Mouse (Mus musculus): ENCODE results near the gene Slc43a2.
"Not testable (repeated sequence)": the region's sequence is repeated elsewhere in the genome, so short reads cannot be mapped to it uniquely, and the experiment has no call there.

Gene Slc43a2

DNA sequence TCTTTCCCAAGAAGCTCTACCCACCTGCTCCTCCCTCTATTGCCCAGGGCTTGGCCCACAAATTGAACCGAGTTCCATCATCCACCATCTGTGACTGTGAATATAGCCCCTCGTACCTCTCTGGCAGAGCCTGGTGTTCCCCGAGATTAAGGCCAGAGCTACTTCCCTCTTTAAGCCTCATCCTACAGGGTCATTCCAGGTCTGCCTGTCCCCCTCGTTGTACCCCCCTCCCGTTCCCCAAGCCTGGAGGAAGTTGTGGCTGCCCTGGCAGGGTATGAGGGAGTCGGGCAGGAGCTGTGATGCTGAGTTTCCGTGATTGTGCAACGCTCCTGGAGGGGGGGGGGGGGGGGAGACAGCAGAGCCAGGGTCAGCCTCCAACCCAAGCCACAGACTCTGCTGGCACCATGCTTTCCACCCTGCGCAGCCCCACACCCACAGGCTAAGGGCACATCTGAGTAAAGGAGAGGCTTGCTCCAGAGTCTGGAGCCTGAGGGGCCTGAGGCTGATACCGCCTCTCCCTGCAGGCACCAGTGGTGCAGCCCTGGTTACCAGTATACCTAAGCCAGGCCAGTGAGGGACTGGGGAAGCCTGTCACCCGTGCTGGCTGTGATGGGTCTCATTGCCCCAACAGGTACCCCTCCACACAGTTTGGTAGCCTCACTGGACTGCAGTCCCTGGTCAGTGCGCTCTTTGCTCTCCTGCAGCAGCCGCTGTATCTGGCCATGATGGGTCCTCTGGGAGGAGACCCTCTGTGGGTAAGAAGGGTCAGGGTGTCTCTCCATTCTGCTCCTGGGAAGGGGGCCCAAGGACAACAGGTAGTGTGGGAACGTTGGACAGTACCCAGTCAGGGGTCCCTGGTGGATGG is 39.9 kb downstream of the Slc43a2 start:
- no peak for DNase-seq (ENCODE audit: low spot score in 2 of 2)

DNA sequence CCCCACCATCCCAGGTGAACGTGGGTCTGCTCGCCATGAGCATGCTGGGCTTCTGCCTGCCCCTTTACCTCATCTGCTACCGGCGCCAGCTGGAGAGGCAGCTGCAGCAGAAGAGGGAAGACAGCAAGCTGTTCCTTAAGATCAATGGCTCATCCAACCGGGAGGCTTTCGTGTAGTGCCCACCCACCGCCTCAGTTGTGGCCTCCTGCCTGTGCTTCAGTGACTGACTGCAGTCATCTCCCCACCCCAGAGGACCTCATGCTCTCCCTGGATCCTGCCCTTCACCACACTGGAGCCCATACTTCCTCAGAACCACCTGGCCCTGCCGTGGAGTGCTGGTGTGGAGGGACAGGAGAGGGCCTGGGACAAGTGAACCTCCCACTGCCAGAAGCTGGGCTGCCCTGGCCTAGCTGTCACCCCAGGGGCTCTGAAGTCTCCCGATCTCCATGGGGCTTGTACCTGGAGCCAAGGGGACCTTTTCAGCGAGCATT is 40.9 kb downstream of the Slc43a2 start:
- DNase-seq (ENCODE audit: low spot score in 2 of 2), result no peak

DNA sequence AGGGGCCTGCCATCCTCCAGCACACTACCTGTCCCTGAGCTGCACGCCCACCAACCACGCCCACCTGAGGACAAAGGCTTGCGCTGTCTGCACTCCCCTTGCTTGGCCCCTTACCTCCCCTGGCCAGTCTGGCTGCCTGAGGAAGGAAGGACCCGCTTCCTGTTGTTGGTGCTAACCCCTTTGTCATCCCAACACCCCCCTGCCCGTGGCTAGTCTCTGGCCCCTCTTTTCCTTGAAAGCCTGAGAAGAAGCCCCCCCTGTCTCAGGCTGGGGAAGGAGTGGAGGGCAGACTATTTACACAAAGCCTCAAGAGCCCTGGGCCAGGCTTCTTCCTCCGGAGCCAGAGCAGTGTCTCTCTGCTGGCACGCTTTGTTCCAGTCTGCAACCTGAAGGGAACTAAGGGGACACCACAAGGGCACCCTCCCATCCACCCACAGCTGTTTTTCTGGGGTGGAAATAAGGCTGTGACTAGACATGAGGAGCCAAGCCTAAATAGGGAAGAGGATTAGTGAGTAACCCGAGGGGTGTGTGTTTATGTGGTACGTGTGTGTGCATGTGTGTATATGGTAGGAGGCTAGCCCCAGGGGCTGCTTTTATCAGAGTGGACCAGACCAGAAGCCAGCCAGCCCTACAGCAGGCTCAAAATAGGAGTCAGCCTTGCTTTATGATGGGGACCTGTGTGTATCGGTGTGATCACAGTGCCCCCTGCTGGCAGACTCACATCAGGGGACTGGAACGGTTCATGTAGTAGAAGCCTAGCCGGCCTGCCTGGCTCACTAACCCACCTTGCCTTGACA is 41.6 kb downstream of the Slc43a2 start:
- peak; percentile 89 to 91 for DNase-seq (ENCODE audit: low spot score in 2 of 2)

DNA sequence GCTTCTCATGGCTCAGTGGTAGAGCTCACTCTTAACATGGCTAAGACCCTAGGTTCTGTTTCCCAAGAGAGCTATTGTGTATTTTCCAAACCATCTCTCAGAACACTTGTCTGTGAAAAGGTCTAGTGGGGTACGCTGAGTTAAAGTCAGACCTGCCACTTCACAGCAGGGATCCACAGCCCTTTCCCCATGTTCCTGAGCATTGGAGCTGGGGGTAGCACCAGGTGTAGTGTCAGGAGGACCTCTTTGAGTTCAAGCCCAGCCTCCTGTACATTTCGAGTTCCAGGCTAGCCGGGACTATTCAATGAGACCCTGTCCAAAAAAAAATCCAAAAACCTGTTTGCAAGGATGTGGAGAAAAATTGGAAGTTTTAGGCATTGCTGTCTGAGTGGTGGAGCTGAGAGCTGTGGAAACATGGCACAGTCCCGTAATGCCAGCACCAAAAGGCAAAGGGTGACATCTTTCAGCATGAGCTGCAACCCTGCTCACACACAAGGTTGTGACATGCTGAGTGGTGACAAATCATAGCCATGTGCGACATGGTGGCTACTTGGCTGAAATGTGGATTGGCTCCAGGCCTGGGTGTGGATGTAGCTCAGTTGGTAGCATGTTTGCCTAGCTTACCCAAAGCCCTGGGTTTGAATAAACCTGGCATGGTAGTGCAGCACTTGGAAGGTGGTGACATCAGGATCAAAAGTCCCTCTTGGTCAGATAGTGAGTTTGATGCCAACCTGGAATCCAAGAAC is 43.1 kb downstream of the Slc43a2 start:
- DNase-seq (ENCODE audit: low spot score in 2 of 2), result no peak

DNA sequence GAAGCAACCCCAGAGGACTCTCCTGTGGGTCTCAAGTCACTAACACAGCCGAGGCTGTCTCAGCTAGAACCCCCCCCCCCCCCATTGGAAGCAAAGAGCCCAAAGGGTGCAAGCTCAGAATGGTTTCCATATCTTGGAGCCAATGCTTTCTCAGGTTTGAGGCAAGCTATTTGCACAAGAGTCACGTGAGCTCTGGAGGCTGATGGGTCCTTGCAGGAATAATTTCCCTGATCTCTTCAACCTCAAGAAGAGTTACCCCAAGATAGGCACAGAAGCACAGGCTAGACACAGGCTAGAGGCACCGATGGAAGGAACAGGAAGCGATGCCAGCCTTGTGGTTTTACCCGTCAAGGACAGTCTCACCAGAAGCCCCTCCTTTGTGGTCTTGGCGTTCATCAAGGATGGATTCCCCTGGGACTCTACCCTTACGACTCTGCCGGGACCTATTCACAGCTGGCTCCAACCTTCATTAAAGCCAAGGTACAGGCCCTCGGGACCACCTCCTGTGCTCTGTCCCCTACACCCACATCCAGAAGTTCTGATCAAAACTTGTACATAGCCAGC is 44.1 kb downstream of the Slc43a2 start:
- no peak for DNase-seq (ENCODE audit: low spot score in 2 of 2)

DNA sequence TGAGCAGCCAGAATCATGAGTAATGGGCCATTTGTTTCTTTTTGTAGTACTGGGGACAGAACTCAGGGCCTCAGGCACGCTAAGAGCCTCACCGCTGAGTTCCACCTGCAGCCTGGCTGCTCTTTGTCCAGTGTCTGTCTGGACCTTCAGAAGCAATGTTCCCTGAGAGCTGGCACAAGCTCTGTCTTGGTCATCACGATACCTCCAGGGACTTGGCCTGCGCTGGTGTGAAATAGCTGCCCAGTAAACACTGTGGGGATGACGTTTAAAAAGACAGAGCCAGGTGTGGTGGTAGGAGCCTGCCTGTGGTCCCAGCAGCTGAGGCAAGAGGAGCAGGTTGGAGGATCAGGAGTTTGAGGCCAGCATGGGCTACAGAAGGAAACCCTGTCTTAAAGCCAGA is 47.1 kb downstream of the Slc43a2 start:
- DNase-seq (ENCODE audit: low spot score in 2 of 2), result no peak

DNA sequence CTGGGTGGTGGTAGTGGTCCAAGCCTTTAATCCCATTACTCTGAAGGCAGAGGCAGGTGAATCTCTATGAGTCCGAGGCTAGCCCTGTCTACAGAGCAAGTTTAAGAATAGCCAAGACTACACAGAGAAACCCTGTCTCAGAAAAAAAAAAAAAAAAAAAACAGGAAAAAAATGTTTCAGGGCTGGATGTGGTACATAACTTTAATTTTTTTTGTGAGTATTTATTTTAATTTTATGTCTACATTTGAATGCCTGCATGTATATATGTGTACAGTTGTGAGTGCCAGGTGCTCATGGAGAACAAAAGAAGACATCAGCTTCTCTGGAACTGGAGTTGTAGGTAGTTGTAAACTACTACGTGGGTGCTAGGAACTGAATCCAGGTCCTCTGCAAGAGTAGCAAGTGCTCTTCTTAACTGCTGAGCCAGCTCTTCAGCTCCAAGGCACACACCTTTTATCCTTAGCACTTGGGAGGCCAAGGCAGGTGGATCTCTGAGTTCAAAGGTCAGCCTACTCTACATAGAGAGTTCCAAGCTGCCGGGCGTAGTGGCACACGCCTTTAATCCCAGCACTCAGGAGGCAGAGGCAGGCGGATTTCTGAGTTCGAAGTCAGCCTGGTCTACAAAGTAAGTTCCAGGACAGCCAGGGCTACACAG is 50.1 kb downstream of the Slc43a2 start:
- no peak for DNase-seq (ENCODE audit: low spot score in 2 of 2)

DNA sequence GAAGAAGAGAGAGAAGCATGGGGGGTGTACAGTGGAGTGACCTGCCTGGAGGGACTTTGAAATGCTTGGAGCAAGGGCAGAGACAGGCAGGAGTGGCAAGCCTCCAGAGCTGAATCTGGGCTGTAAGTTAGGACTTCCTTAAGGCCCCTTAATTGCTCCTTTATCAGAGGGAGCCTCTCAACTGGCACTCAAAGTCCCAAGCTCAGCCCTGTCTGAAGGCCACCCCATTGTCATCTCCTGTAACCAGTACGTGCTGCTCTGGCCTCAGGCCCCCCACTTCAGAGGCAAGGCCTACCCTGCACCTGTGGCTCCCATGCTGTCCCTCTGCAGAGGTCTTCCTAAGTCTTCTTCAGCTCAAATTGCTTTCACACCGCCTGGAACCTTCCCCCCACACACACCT is 52.0 kb downstream of the Slc43a2 start:
- DNase-seq (ENCODE audit: low spot score in 2 of 2), result no peak

DNA sequence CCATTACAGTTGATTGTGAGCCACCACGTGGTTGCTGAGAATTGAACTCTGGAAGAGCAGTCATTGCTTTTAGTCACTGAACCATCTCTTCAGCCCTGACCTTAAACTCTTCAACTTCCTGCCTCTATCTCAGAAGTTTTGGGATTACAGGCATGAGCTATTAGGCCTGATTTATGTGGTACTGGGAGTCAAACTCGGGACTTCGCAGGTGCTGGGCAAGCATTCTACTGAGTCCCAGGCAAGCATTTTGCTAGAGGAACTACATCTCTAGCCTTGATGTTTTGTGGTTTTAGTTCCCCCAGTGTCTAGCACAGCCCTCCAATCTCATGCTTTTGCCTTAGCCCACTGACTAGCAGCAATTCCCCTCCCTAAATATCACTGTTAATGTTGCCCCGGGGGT is 53.6 kb downstream of the Slc43a2 start:
- DNase-seq (ENCODE audit: low spot score in 2 of 2), result no peak

DNA sequence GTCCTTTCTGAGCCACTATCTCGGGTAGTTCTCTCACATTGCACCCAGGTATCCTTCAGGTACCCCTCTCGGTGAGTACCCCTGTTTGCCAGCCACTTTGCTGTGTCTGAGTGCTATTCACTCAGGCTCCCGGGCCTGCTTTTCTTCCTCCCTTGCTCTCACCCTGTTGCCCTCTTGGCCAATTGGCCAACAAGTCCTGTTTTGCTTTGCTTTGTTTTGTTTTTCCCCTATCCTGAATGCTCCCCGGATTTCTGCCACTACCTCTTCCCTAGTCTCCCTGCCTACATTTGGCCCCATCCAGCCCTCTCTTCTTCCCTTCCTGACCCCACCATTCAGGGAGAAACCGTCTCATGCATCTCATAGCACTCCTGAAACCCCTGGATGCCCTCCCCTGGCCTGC is 54.5 kb downstream of the Slc43a2 start:
- no peak for DNase-seq (ENCODE audit: low spot score in 2 of 2)

DNA sequence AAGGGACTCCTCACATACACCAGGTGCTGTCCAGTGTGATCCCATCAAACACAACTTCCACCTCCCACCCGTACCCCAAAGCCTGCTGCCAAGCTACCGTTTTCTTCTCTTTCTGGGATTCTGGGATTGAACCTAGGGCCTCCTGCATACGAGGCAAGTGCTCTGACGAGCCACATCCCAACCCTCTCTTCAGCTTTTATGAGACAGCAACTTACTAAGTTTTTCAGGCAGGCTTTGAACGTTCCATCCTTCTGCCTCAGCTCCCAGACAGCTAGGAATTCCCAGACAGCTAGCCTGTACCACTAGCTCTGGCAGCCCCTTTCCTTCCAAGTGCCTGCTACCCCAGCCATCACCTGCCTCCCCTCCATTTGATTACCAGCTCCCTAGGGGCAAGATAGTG is 55.5 kb downstream of the Slc43a2 start:
- no peak for DNase-seq (ENCODE audit: low spot score in 2 of 2)

DNA sequence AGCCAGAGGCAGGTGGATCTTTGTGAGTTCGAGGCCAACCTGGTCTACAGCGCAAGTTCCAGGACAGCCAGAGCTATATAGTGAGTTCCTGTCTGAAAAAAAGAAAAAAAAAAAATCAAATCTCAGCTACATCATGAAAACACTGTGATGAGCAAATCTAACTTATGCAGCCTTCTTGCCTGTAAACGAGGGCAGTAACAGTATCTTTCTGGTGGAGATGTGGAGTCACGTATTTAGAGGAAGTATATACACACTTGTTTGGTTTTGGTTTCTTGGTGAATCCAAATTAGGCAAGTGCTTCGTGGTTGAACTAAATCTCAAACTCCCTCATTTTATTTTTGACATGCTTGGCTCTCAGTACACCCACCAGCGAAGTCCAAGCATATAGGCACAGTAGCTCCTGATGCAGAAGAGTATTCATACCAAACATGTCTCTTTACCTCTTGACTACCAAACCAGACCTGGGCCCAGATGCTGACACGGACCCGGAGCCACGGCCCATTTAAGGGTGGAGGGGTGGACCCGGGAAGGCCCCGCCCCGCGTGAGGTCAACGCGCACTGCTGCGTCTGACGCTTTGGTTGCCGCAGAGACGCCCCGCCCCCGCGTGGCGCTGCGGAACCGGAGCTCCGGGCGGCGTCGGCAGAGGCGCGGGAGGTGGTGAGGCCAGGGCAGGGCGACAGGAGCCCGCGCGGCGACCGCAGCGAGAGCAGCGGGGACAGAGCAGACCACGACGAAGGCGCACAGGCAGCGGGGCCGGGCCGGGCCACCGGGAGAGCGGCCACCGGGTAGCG is 56.2 kb downstream of the Slc43a2 start, which contains the start of gene Pitpna:
Gene Pitpna, plus strand, starts transcription at position 605 of the 792 bp plus-strand sequence.
- peak; percentile 91 to 93 for DNase-seq (ENCODE audit: low spot score in 2 of 2)

DNA sequence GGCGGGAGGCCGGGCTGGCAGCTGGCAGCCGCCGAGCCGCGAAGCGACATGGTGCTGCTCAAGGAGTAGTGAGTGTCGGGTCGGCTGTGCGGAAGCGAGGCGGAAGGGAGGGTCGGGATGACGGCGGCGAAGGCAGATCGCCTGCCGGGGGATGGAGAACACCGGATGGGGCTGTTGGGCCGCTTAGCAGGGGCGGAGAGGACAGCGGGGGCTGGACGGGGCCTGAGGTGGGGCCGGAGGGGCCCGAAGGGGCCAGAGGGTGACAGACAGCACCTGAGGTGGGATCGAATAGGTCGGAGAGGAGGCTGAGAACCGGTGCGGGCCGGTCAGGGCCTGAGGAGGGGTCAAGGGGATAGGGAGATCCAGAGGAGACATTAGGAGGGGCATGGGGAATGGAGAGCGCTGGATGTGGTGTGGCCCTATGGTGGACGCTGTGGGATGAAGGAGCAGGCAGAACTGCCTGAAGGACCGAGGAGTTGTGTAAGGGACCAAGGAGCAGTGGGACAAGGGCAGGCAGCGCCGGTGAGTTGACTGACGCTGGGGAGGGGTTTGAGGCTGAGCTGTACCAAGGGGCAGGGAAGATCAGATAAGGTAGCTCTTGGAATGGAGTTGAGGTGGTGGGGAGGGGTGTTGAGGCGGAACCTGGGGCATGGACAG is 56.9 kb downstream of the Slc43a2 start:
- no peak for DNase-seq (ENCODE audit: low spot score in 2 of 2)

DNA sequence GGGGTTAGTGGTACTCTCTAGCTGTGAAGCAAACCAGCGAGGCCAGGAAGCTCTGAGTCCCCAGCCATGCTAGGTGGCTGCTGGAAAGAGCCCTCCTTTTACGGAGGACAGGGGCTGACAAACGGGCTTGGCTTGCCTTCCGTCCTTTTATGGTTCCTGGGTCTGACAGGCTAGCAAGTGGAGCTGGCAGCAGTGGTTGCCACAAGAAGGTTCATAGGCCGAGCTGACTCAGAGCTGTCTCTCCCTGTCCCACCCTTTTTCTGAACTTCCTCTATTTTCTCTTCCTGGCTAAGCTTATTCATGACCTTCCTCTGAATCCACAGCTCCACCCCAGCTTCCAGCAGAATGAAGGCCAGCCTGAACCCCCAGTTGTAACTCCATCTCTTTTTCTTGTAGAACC is 61.1 kb downstream of the Slc43a2 start:
- DNase-seq (ENCODE audit: low spot score in 2 of 2), result no peak

DNA sequence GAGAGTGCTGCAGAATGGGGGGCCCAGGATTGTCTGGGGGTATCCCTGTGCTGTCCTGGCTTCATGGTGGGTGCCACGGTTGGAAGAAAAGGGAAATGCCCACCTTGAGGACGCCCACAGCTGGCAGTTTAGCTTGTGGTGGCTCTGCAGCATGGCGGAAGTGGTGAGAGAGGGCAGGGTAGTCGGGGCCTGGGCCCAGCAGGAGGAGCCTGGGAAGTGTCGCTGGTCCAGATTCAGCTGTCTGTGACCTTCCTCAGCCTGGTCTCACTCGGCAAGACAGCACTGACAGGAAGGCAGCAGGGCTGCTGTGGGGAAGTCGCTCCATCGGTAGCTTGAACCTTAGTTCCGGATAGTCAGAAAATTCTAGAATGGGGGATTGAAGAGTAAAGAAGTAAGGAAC is 62.9 kb downstream of the Slc43a2 start:
- DNase-seq (ENCODE audit: low spot score in 2 of 2), result no peak

DNA sequence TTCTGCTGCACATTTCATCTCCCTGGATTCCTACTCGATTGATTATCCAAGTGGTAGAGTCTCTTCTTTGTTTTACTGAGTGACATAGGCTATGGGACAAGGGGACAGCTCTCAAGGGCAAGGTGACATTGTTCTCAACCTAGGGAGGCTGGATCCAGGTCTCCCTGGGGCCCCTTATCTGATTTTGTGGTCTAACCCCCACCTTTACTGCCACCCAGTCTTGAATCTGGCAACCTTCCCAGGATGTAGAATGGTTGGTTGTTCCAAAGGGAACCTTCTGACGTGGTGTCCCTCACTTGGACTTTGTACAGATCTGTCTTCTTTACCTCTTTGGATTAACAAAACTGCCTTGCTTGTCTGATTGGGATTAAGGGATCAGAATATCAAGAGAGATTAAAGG is 63.9 kb downstream of the Slc43a2 start:
- no peak for DNase-seq (ENCODE audit: low spot score in 2 of 2)

DNA sequence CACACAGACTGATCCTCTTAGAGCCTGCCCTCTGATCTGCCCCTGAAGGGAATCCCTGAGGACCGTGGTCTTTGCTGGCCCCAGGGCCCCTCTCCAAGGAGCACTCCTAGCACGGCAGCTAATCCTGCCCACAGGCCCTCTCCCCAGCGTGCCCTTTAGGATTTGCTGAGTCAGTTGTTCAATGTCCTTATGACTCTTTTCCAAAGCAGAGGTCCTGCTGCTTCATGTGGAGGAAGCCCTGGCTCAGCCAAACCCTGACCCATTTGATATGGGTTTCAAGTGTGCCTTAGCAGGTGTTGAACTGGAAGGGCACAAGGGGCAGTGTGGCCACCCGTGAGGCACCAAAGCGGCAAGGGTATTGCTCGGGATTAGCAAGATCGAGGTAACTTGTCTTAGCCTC is 64.3 kb downstream of the Slc43a2 start:
- DNase-seq (ENCODE audit: low spot score in 2 of 2), result no peak

DNA sequence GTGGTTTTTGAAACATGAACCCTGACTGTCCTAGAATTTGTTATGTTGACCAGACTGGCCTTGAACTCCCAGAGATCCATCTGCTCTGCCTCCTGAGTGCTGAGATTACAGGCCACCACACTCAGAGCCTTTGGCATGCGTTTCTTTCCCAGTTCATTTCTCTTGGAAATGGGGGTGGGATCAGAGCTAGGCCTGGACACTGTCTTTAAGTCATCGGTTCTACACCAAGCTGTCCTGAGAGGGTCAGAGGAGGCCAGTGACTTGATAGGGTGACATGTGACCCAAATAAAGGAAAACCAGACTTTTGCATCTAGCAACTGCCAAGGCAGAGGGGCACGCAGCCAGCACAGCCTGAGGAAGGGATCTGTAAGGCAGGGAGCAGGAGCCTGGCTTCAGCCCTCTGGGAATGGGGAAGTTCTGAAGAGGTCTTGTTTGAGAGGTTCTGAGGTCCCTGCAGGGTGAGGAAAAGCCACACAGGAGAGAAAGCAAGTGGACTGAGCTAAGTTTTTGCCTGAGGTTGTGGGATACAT is 65.3 kb downstream of the Slc43a2 start:
- no peak for DNase-seq (ENCODE audit: low spot score in 2 of 2)

DNA sequence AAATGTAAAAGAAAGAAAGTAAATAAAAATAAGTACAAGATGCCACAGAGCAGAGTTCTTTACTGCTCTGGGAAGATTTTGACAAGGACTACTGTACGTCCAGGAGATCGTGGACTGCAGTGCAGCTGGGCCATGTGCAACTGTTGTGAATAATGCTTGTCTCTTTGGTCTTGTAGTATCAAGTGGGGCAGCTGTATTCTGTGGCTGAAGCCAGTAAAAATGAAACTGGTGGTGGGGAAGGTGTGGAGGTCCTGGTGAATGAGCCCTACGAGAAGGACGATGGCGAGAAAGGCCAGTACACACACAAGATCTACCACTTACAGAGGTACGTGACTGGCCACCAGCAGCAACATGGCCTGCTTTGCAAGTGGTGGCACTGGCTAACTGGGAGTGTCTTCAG is 66.5 kb downstream of the Slc43a2 start:
- no peak for DNase-seq (ENCODE audit: low spot score in 2 of 2)

DNA sequence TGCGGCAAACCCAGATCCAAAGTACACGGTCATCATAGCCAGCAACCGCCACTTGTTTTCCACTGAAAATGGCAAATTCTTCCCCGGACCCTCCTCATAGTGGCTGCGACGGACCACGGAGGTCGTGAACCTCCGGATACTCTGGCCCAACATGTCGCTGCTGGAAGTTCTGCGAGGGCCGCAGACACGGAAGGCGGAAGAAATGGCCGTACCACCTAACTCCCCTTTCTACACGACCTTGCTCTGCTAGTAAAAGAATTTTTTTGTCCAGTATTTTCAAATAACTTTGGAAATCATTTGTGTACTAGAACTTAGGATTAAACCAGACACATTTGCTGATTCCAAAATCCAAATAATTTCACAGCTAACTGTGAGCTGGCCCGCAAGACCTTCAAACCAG is 68.3 kb downstream of the Slc43a2 start:
- not testable (repeated sequence) for DNase-seq (ENCODE audit: low spot score in 2 of 2)

Data from cerebellum, postnatal 4 days (tissue).